Comparison of ENCODE assay signal across 22 mouse cellular contexts in genomic region chr4:136930474-136930873, GRCm38 (mm10). TPM values are rescaled to one million over a fixed set of nuclear protein-coding genes. Genes with fewer than 3 reads are reported as not detected.
DNase-seq lines count a peak whose midpoint lies in the region; ATAC-seq lines count a peak whose summit lies in the region.
"Had no signal": no experiment of that assay in that cellular context is flagged by ENCODE, and none has a peak within 500 bp of the region (broad histone marks: within the 10 kb centered on the region; RNA-seq: fewer than 3 reads in every experiment).

No protein-coding gene starts in this region.

- H3K36me3 ChIP-seq in kidney, embryonic 15.5 days = no peaks in the 10 kb centered on the region
- no peaks in the 10 kb centered on the region for H3K36me3 ChIP-seq in liver, embryonic 11.5 days (ENCODE audit: control insufficient read depth, insufficient read depth, low read length)
- H3K36me3 ChIP-seq: heart, embryonic 13.5 days; limb, embryonic 15.5 days had no signal

- 81% methylated on average over 8 of the region's 8 CpGs for WGBS in kidney, embryonic 15.5 days
- whole genome bisulfite sequencing in liver, embryonic 11.5 days = 63% methylated on average over 8 of the region's 8 CpGs

- no peak overlapping the region for H3K9ac ChIP-seq in kidney, embryonic 15.5 days
- H3K9ac ChIP-seq in liver, embryonic 11.5 days (ENCODE audit: low read depth, low read length) = no peak overlapping the region
- H3K9ac ChIP-seq: heart, embryonic 13.5 days; limb, embryonic 15.5 days; midbrain, embryonic 13.5 days; neural tube, embryonic 15.5 days had no signal

- H3K27ac ChIP-seq in kidney, embryonic 15.5 days = no peak overlapping the region
- H3K27ac ChIP-seq in liver, embryonic 11.5 days (ENCODE audit: low read depth, low read length) = no peak overlapping the region
- H3K27ac ChIP-seq: heart, embryonic 13.5 days; limb, embryonic 15.5 days; midbrain, embryonic 13.5 days; neural tube, embryonic 15.5 days had no signal

- peaks cover 51% of the 10 kb centered on the region for H3K27me3 ChIP-seq in kidney, embryonic 15.5 days
- H3K27me3 ChIP-seq in liver, embryonic 11.5 days (replicated peaks; ENCODE audit: control insufficient read depth, insufficient read depth, low read length) = peaks cover 5% of the 10 kb centered on the region
- H3K27me3 ChIP-seq: neural tube, embryonic 15.5 days had no signal

- ATAC-seq in kidney, embryonic 15.5 days (replicated peaks; ENCODE audit: low FRiP score) = peak; percentile 46; the same call in 1 of the 2 replicates
- peak; percentile 87 for ATAC-seq in liver, embryonic 11.5 days (replicated peaks; ENCODE audit: low FRiP score)
- ATAC-seq in megakaryocyte progenitor cell, adult 5-6 weeks (replicated peaks; ENCODE audit: poor library complexity) = peak; percentile 66
- ATAC-seq: hindbrain, embryonic 16.5 days; lung, postnatal 0 days; midbrain, embryonic 13.5 days had no signal

- no peaks in the 10 kb centered on the region for H3K9me3 ChIP-seq in kidney, embryonic 15.5 days (replicated peaks)
- no peaks in the 10 kb centered on the region for H3K9me3 ChIP-seq in liver, embryonic 11.5 days (ENCODE audit: control insufficient read depth, low read length)
- H3K9me3 ChIP-seq: heart, embryonic 13.5 days; limb, embryonic 15.5 days; midbrain, embryonic 13.5 days; neural tube, embryonic 15.5 days had no signal

- DNase-seq in kidney, postnatal 4 days = no peak
- peak; percentile 44 for DNase-seq in c-Kit-positive CD71-negative TER-119-negative erythroid progenitor cells, embryonic 14.5 days (ENCODE audit: low read depth)
- no peak for DNase-seq in liver, embryonic 11.5 days (ENCODE audit: low spot score)
- DNase-seq in embryo, embryonic 10.5 days (ENCODE audit: low spot score) = no peak
- no peak for DNase-seq in adrenal gland, adult (ENCODE audit: inconsistent age in 2 of 2, low spot score in 1 of 2)
- no peak for DNase-seq in layer of hippocampus, postnatal 25 days (ENCODE audit: extremely low spot score in 1 of 2, low spot score in 1 of 2)
- DNase-seq: adrenal gland, postnatal 36 days; cerebellum, adult 9-11 months; kidney, adult 2 months; kidney, postnatal 14 days; right cerebral cortex, postnatal 25 days had no signal

- no peak overlapping the region for H3K4me3 ChIP-seq in kidney, embryonic 15.5 days (replicated peaks)
- H3K4me3 ChIP-seq in liver, embryonic 11.5 days (ENCODE audit: low read depth, low read length) = no peak overlapping the region
- H3K4me3 ChIP-seq: heart, embryonic 13.5 days; limb, embryonic 15.5 days; midbrain, embryonic 13.5 days; neural tube, embryonic 15.5 days had no signal

- no peaks in the 10 kb centered on the region for H3K4me1 ChIP-seq in kidney, embryonic 15.5 days
- H3K4me1 ChIP-seq in liver, embryonic 11.5 days (replicated peaks; ENCODE audit: control insufficient read depth, insufficient read depth, low read length) = no peaks in the 10 kb centered on the region

- H3K4me2 ChIP-seq in kidney, embryonic 15.5 days = no peak overlapping the region
- no peak overlapping the region for H3K4me2 ChIP-seq in liver, embryonic 11.5 days
- H3K4me2 ChIP-seq: heart, embryonic 13.5 days; limb, embryonic 15.5 days; midbrain, embryonic 13.5 days; neural tube, embryonic 15.5 days had no signal

RNA-seq across cellular contexts. Expression of gene Epha8, which starts 26.1 kb away (rescaled TPM):
- 0.19 and 0.21 TPM in 2 replicates for polyA plus RNA-seq in kidney, embryonic 15.5 days (2015; fragmentation: Nextera tagmentation; extraction: Ambion mirVana)
- polyA plus RNA-seq in liver, embryonic 11.5 days (2014; fragmentation: Nextera tagmentation; extraction: Ambion mirVana) = 0.21 and 0.22 TPM in 2 replicates
- not detected in 2 replicates for total RNA-seq in megakaryocyte progenitor cell, adult 5-6 weeks (2015)
- not detected in 2 replicates for total RNA-seq in megakaryocyte progenitor cell, adult 5-6 weeks (2017)
- 1 to 10 TPM; 1.9 to 2.3 TPM for total RNA-seq in layer of hippocampus, postnatal 25 days (2021)
- total RNA-seq: gastrocnemius, adult 8-10 months; granulocyte monocyte progenitor cell, adult 5-6 weeks; heart, postnatal 25 days had no signal

RNA-seq across cellular contexts. Expression of gene C1qa, which starts 31.9 kb away (rescaled TPM):
- 19.9 and 24.3 TPM in 2 replicates for polyA plus RNA-seq in kidney, embryonic 15.5 days (2015; fragmentation: Nextera tagmentation; extraction: Ambion mirVana)
- polyA plus RNA-seq in liver, embryonic 11.5 days (2014; fragmentation: Nextera tagmentation; extraction: Ambion mirVana) = 32.5 and 37.8 TPM in 2 replicates
- 0.22 and 0.57 TPM in 2 replicates for total RNA-seq in megakaryocyte progenitor cell, adult 5-6 weeks (2015)
- 1.2 TPM in 1 of 2 replicates, not detected in the other for total RNA-seq in megakaryocyte progenitor cell, adult 5-6 weeks (2017)
- total RNA-seq in layer of hippocampus, postnatal 25 days (2021) = 10 to 100 TPM; 48.2 to 51.3 TPM

RNA-seq across cellular contexts. Expression of gene C1qc, which starts 37.6 kb away (rescaled TPM):
- polyA plus RNA-seq in kidney, embryonic 15.5 days (2015; fragmentation: Nextera tagmentation; extraction: Ambion mirVana) = 20.2 and 21.3 TPM in 2 replicates
- 40.4 and 42.0 TPM in 2 replicates for polyA plus RNA-seq in liver, embryonic 11.5 days (2014; fragmentation: Nextera tagmentation; extraction: Ambion mirVana)
- 0.37 and 0.54 TPM in 2 replicates for total RNA-seq in megakaryocyte progenitor cell, adult 5-6 weeks (2015)
- 2.2 TPM in 1 of 2 replicates, not detected in the other for total RNA-seq in megakaryocyte progenitor cell, adult 5-6 weeks (2017)
- total RNA-seq in layer of hippocampus, postnatal 25 days (2021) = 10 to 100 TPM; 37.3 to 45.0 TPM

RNA-seq across cellular contexts. Expression of gene C1qb, which starts 44.5 kb away (rescaled TPM):
- 42.7 and 48.4 TPM in 2 replicates for polyA plus RNA-seq in kidney, embryonic 15.5 days (2015; fragmentation: Nextera tagmentation; extraction: Ambion mirVana)
- 77.7 and 81.2 TPM in 2 replicates for polyA plus RNA-seq in liver, embryonic 11.5 days (2014; fragmentation: Nextera tagmentation; extraction: Ambion mirVana)
- 0.79 TPM in 1 of 2 replicates, not detected in the other for total RNA-seq in megakaryocyte progenitor cell, adult 5-6 weeks (2015)
- total RNA-seq in megakaryocyte progenitor cell, adult 5-6 weeks (2017) = 0.08 TPM in 1 of 2 replicates, not detected in the other
- total RNA-seq in layer of hippocampus, postnatal 25 days (2021) = 10 to 100 TPM; 50.7 to 56.9 TPM

Comparison
In these comparisons a context has a peak if more than half of its experiments do, and no peak if none do; other contexts are left out.
1. RNA of gene C1qa, which starts 31.9 kb away (total RNA-seq): 48.2 to 51.3 TPM in layer of hippocampus, postnatal 25 days; 0.22 to 1.2 TPM in megakaryocyte progenitor cell, adult 5-6 weeks; every median in the first group is over 10 times any median in the second.
2. RNA of gene C1qc, which starts 37.6 kb away (total RNA-seq): 37.3 to 45.0 TPM in layer of hippocampus, postnatal 25 days; 0.37 to 2.2 TPM in megakaryocyte progenitor cell, adult 5-6 weeks; every median in the first group is over 10 times any median in the second.
3. Peak in every context shown above with its lines, with median percentiles within 50 percentile points of each other: ATAC-seq.